Mouse (Mus musculus): ENCODE results near the gene Rufy3. TPM values are rescaled to one million over a fixed set of nuclear protein-coding genes. Genes with fewer than 3 reads are reported as not detected.

The Rufy3 gene
- polyA plus RNA-seq, 1 experiment from 2014 or later: 3.7 TPM

DNA sequence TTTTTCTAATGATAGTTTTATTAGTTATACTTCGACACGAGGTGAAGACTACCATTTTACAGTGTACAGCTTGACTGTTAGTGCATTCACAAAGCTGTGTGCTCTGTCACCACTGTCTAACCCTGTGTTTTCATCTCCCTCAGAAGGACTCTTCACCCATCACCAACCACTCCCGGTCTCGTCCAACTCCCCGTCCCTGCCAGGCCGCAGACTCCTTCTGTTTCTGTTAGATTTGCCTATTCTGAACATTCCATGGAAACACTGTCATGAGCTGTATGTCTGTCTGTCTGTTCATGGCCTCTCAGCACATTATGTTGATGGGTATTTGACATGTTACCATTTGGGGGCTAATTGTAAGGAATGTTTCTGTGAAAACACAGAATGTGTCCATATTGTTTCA is 34.1 kb downstream of the Rufy3 start:
- DNase-seq (no peak), ATAC-seq (ENCODE audit: low read depth) (no peak)
- H3K4me3 ChIP-seq (replicated peaks): no peak overlapping the region
- H3K9ac ChIP-seq: no peak overlapping the region
- no peaks in the 10 kb centered on the region for H3K27me3 ChIP-seq
- H3K4me2 ChIP-seq: no peak overlapping the region
- H3K27ac ChIP-seq: no peak overlapping the region
- peaks cover 17% of the 10 kb centered on the region for H3K4me1 ChIP-seq (replicated peaks)
- H3K9me3 ChIP-seq (replicated peaks): no peaks in the 10 kb centered on the region
- no peaks in the 10 kb centered on the region for H3K36me3 ChIP-seq
- 81% methylated on average over 6 of the region's 6 CpGs for WGBS (ENCODE audit: insufficient replicate concordance)

DNA sequence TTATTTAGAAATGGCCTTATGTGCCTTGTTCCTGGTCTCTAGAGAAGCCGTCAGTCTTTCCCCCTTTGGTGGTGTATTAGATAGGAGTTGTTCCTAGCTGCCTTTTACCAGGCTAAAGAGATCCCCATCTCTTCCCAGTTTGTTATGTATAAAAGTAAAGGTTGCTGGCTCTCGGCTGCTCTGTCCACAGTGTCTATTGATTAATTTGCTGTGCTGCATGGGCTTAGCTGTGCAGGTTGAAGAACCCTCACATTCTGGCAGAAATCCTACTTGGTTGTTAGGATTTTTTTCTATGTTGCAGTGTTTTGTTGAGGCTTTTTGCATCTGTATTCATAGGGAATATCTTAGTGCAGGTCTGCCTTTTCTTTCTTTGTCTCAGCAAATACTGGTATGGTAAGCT is 37.2 kb downstream of the Rufy3 start:
- DNase-seq: no peak
- H3K4me2 ChIP-seq: no peak overlapping the region
- no peaks in the 10 kb centered on the region for H3K9me3 ChIP-seq (replicated peaks)
- no peak overlapping the region for H3K9ac ChIP-seq
- ATAC-seq (ENCODE audit: low read depth): no peak
- 67% methylated on average over 2 of the region's 2 CpGs for WGBS (ENCODE audit: insufficient replicate concordance)
- H3K27me3 ChIP-seq: no peaks in the 10 kb centered on the region
- H3K4me3 ChIP-seq (replicated peaks): no peak overlapping the region
- no peaks in the 10 kb centered on the region for H3K36me3 ChIP-seq
- no peak overlapping the region for H3K27ac ChIP-seq
- H3K4me1 ChIP-seq (replicated peaks): no peaks in the 10 kb centered on the region

DNA sequence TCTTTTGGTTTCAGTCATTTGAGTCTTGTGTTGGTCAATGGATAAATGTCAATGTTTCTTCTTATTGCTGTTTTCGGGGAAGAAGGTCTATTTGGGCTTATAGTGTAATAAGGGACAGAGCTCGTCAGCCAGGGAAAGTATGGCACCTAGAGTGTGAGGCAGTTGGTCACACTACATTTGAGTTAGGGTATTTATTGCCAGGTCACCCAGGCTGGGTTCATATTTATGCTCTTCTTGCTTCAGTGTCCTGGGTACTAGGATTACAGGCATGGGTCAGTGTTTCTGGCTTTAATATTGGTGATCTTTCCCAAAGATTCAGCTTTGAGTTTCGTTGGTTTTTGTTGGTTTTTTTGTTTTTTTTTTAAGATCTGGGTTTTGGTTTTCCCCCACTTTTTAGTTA is 37.9 kb downstream of the Rufy3 start:
- H3K27ac ChIP-seq: no peak overlapping the region
- DNase-seq: no peak
- H3K4me3 ChIP-seq (replicated peaks): no peak overlapping the region
- H3K36me3 ChIP-seq: no peaks in the 10 kb centered on the region
- H3K9ac ChIP-seq: no peak overlapping the region
- H3K9me3 ChIP-seq (replicated peaks): no peaks in the 10 kb centered on the region
- 75% methylated on average over 3 of the region's 3 CpGs for WGBS (ENCODE audit: insufficient replicate concordance)
- no peak overlapping the region for H3K4me2 ChIP-seq
- ATAC-seq (ENCODE audit: low read depth): no peak
- H3K4me1 ChIP-seq (replicated peaks): no peaks in the 10 kb centered on the region
- no peaks in the 10 kb centered on the region for H3K27me3 ChIP-seq

DNA sequence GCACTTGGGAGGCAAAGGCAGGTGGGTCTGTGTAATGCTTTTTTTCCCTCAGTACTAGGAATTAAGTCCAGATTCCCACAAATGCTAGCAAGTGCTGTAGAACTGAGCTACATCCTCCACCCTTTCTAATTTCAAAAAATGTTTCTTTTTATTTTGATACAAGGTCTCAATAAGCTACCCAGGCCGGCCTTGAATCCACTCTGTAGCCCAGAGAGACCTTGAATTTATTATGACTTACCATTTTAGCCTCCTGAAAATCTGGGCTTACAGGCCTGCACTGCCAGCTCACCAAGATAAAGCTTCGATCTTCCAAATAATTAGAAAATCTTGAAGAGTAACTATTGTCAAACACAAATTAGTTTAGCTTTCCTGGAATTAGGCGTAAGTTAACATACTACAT is 39.2 kb downstream of the Rufy3 start:
- 63% methylated on average over 3 of the region's 3 CpGs for WGBS (ENCODE audit: insufficient replicate concordance)
- ATAC-seq (ENCODE audit: low read depth) (no peak), DNase-seq (no peak)
- H3K36me3 ChIP-seq: no peaks in the 10 kb centered on the region
- H3K4me3 ChIP-seq (replicated peaks): no peak overlapping the region
- no peaks in the 10 kb centered on the region for H3K4me1 ChIP-seq (replicated peaks)
- H3K9ac ChIP-seq: no peak overlapping the region
- no peak overlapping the region for H3K4me2 ChIP-seq
- H3K27me3 ChIP-seq: no peaks in the 10 kb centered on the region
- H3K9me3 ChIP-seq (replicated peaks): no peaks in the 10 kb centered on the region
- no peak overlapping the region for H3K27ac ChIP-seq

DNA sequence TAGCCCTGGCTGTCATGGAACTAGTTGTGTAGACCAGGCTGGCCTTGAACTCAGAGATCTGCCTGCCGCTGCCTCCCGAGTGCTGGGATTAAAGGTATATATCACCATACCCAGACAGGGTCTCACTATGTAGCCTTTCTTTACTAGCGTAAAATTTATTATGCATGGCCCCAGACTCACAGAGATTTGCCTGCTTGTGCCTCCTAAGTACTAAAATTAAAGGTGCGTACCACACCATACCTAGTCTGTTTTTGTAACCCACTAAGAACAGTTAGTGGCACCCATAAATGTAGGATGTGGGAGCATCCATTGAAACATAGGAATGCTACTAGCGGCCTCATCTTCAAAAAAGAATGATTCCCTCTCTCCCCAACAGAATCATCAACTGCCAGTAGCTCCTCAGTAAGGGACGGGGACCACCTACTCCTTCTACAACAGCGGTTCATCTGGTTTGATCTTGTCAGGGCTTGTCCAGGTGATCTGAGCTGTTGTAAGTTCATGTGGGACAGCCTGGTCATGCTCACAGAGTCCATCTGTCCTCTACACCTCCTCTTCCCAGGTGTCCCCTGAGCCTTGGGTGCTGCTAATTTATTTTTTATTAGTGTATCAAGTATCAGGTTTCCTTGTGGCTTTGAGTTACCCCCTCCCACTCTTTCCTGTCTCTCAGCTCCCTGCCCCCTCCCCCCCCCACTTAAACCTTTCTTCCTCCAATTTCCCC is 40.0 kb downstream of the Rufy3 start:
- no peaks in the 10 kb centered on the region for H3K4me1 ChIP-seq (replicated peaks)
- 83% methylated on average over 7 of the region's 7 CpGs for WGBS (ENCODE audit: insufficient replicate concordance)
- no peak for DNase-seq
- no peak overlapping the region for H3K4me2 ChIP-seq
- H3K4me3 ChIP-seq (replicated peaks): no peak overlapping the region
- no peaks in the 10 kb centered on the region for H3K27me3 ChIP-seq
- no peak overlapping the region for H3K27ac ChIP-seq
- H3K9me3 ChIP-seq (replicated peaks): no peaks in the 10 kb centered on the region
- H3K9ac ChIP-seq: no peak overlapping the region
- no peak for ATAC-seq (ENCODE audit: low read depth)
- H3K36me3 ChIP-seq: no peaks in the 10 kb centered on the region

DNA sequence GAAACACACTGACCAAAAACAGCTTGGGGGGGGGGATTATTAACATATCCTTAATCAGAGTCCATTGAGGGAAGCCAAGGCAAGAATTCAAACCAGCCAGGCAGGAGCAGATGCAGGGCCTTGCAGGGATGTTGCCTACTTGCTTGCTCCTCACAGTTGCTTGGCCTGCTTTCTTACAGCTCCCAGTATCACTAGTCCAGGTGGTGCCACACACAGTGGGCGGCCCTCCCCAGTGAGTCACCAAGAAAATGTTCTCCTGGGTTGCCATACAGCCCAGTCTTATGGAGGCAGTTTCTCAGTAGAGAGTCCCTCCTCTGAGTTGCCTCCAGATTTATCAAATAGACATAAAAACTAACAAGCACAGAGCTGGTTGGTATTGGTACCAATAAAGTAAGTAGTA is 49.3 kb downstream of the Rufy3 start:
- ATAC-seq (ENCODE audit: low read depth) (no peak), DNase-seq (no peak)
- H3K4me1 ChIP-seq (replicated peaks): no peaks in the 10 kb centered on the region
- no peaks in the 10 kb centered on the region for H3K9me3 ChIP-seq (replicated peaks)
- H3K9ac ChIP-seq: no peak overlapping the region
- 89% methylated on average over 1 of the region's 1 CpGs for WGBS (ENCODE audit: insufficient replicate concordance)
- H3K27ac ChIP-seq: no peak overlapping the region
- H3K4me2 ChIP-seq: no peak overlapping the region
- peaks cover 11% of the 10 kb centered on the region; the same call in 1 of the 2 replicates for H3K36me3 ChIP-seq
- H3K4me3 ChIP-seq (replicated peaks): no peak overlapping the region
- no peaks in the 10 kb centered on the region for H3K27me3 ChIP-seq

DNA sequence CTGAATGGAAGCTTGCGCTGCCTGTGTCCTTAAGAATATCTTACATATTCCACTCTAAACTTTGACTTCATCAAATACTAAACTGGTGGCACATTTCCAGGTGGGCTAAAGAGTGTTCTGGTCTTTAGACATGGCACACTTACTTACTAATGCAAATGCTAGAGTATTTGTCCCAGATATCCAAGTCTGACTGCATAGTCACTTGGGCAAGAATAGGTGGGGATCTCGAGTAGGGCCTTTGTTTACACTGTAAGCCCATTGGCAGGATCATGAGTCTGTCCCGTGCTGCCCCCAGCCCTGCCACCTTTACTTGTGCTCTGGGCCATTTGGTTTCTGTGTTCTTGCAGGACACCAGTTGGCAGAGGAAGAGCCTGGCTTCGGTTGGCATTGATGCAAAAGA is 52.1 kb downstream of the Rufy3 start:
- Histone ChIP-seq H3K36me3 (peaks cover 18% of the 10 kb centered on the region), H3K4me1 (replicated peaks) (no peaks in the 10 kb centered on the region), H3K27ac (no peak overlapping the region), H3K4me3 (replicated peaks) (no peak overlapping the region), H3K4me2 (no peak overlapping the region), H3K9me3 (replicated peaks) (no peaks in the 10 kb centered on the region), H3K9ac (no peak overlapping the region), H3K27me3 (no peaks in the 10 kb centered on the region)
- 69% methylated on average over 4 of the region's 4 CpGs for WGBS (ENCODE audit: insufficient replicate concordance)
- DNase-seq (no peak), ATAC-seq (ENCODE audit: low read depth) (no peak)

DNA sequence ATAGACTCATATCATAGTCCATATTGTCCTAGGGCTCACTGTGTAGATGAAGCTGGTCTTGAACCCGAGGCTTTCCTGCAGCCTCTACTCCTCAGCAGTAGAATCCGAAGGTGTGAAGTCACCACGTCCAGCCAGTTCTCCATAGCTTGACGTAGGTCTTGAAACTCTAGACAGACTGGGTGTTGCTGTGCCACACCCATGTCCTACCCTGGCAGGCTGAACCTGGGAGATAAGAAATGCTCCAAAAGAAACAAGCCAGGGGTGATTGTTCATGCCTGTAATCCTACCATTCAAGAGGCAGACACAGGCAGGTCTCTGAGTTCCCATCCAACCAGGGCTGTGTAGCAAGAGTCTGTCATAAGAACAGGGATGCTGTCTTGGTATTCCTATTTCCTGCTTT is 62.7 kb downstream of the Rufy3 start:
- H3K4me2 ChIP-seq: peak overlapping the region; percentile 35
- H3K27ac ChIP-seq: peak overlapping the region; percentile 74
- ATAC-seq (ENCODE audit: low read depth): peak; percentile 100

DNA sequence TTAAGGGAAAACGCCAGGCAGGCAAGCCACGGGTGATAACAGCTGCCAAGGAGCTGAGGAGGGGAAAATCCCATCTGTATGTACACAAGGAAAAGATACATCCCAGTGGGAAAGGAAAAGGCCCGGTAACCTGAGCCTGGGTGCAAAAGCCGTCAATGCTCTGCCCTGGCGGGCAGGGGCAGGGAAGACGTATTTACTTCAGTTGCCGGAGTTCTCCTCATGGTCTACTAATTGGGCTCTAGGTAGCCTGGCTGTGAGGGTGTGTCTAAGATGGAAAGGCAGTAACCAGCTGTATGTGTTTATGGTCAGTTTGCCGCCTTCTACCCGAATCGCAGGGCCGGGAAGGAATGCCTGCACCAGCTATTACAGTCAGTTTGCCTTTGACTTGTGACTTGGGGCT is 64.3 kb downstream of the Rufy3 start:
- Histone ChIP-seq H3K4me1 (replicated peaks) (peaks cover 28% of the 10 kb centered on the region), H3K36me3 (no peaks in the 10 kb centered on the region), H3K4me3 (replicated peaks) (no peak overlapping the region), H3K4me2 (no peak overlapping the region), H3K9ac (no peak overlapping the region), H3K27me3 (no peaks in the 10 kb centered on the region), H3K9me3 (replicated peaks) (no peaks in the 10 kb centered on the region), H3K27ac (0 out of 2 replicates have a peak overlapping the region, but pooled peaks have one; percentile 23)
- 85% methylated on average over 11 of the region's 11 CpGs for WGBS (ENCODE audit: insufficient replicate concordance)
- ATAC-seq (ENCODE audit: low read depth): no peak
- DNase-seq: no peak

More for the DNA sequence above, 62.7 kb downstream of the Rufy3 start:
- no peaks in the 10 kb centered on the region for H3K27me3 ChIP-seq
- H3K9ac ChIP-seq: 0 out of 2 replicates have a peak overlapping the region, but pooled peaks have one; percentile 27
- peaks cover 28% of the 10 kb centered on the region for H3K4me1 ChIP-seq (replicated peaks)
- 30% methylated on average over 4 of the region's 4 CpGs for WGBS (ENCODE audit: insufficient replicate concordance)
- no peaks in the 10 kb centered on the region for H3K9me3 ChIP-seq (replicated peaks)
- peak; percentile 74 for DNase-seq
- no peaks in the 10 kb centered on the region for H3K36me3 ChIP-seq
- H3K4me3 ChIP-seq (replicated peaks): no peak overlapping the region

DNA sequence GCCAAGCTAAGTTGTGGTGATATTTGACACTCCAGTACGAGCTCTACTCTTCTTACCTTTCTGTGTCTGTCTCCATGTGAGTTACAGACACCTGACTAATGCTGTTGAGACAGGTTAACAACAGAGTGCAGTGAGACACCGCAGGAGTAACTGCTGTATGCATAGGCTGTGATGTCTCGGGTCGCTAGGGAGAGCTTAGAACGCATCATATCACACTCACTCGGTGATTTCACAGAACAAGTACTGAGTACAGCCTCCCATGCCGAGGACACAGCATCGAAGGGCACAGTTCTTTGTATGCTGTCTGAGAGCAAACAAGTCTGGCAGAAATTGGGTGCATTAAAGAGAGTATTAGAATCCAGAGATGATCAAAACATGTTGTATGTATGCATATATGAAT is 65.1 kb downstream of the Rufy3 start:
- peaks cover 28% of the 10 kb centered on the region for H3K4me1 ChIP-seq (replicated peaks)
- DNase-seq (no peak), ATAC-seq (ENCODE audit: low read depth) (no peak)
- H3K4me3 ChIP-seq (replicated peaks): no peak overlapping the region
- no peak overlapping the region for H3K9ac ChIP-seq
- no peaks in the 10 kb centered on the region for H3K36me3 ChIP-seq
- no peaks in the 10 kb centered on the region for H3K9me3 ChIP-seq (replicated peaks)
- no peaks in the 10 kb centered on the region for H3K27me3 ChIP-seq
- 85% methylated on average over 8 of the region's 8 CpGs for WGBS (ENCODE audit: insufficient replicate concordance)
- no peak overlapping the region for H3K4me2 ChIP-seq
- H3K27ac ChIP-seq: no peak overlapping the region

DNA sequence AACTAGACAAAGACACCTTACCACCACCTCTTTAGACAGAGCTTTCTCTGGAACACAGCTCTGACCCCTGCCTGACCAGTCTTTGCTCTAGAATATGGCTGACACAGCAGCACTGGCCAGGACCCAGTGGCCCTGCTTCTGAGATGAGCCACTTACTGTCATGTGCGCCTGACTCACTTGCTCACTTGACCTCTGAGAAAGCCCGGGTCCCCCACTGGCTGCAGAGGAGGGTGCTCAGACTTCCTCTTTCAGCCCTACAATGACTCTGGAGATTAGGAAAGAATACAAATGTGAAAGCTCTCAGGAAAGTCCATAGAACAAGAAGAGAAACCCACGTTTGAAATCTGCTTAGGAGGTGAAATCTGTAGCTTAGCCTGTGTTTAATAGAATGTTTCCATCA is 66.0 kb downstream of the Rufy3 start:
- DNase-seq: no peak
- Histone ChIP-seq H3K36me3 (0 out of 2 replicates have a peak, but pooled peaks cover 3% of the 10 kb centered on the region), H3K4me3 (replicated peaks) (no peak overlapping the region), H3K27ac (no peak overlapping the region), H3K9me3 (replicated peaks) (no peaks in the 10 kb centered on the region), H3K27me3 (no peaks in the 10 kb centered on the region), H3K4me2 (no peak overlapping the region), H3K4me1 (replicated peaks) (peaks cover 28% of the 10 kb centered on the region), H3K9ac (no peak overlapping the region; the same call in 1 of the 2 replicates)
- no peak for ATAC-seq (ENCODE audit: low read depth)
- 31% methylated on average over 3 of the region's 3 CpGs for WGBS (ENCODE audit: insufficient replicate concordance)

DNA sequence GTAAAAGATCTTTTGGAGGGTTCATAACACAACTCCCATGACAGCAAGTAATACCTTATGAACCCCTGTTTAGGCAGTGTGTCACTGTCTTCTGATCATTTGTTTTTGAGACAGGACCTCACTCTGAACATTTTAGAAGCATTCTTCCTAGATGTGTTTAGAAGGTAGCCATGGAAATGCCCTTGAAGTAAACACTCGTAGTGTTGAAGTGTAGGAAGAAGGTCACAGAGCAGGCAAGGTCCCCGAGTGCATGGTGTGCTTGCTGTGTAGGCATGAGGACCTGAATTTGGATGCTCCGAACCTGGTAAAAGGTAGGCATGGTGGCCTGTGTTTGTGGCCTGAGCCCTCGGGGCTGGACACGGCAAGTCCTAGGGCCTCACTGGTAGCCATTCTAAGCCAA is 66.7 kb downstream of the Rufy3 start:
- WGBS (ENCODE audit: insufficient replicate concordance): 67% methylated on average over 5 of the region's 5 CpGs
- H3K4me2 ChIP-seq: no peak overlapping the region
- no peak overlapping the region for H3K9ac ChIP-seq
- no peak overlapping the region for H3K4me3 ChIP-seq (replicated peaks)
- DNase-seq (no peak), ATAC-seq (ENCODE audit: low read depth) (no peak)
- no peaks in the 10 kb centered on the region for H3K9me3 ChIP-seq (replicated peaks)
- H3K27me3 ChIP-seq: no peaks in the 10 kb centered on the region
- peaks cover 28% of the 10 kb centered on the region for H3K4me1 ChIP-seq (replicated peaks)
- no peak overlapping the region for H3K27ac ChIP-seq
- H3K36me3 ChIP-seq: 0 out of 2 replicates have a peak, but pooled peaks cover 3% of the 10 kb centered on the region

Data from liver, embryonic 13.5 days (tissue).